Mouse (Mus musculus) testis, adult 2 months (tissue): ENCODE data around the gene Gm7945. TPM values are rescaled to one million over a fixed set of nuclear protein-coding genes. Genes with fewer than 3 reads are reported as not detected.
A peak's percentile ranks its signal among the peaks of the same experiment; 100 is the strongest.
"Not testable (repeated sequence)": the region's sequence is repeated elsewhere in the genome, so short reads cannot be mapped to it uniquely, and the experiment has no call there.

Experiments used
- H3K27ac ChIP-seq: fragments of 200-500 bp; 2 replicates; pipeline ENCODE4 v1.5.1; 2012; ENCODE audit warnings: low read depth, low read length; ENCODE audit not compliant: control insufficient read depth, insufficient read depth
- H3K27me3 ChIP-seq: fragments of 200-500 bp; 2 replicates; pipeline ENCODE4 v1.6.1; 2012; ENCODE audit warnings: mild to moderate bottlenecking, low read length, moderate library complexity; ENCODE audit not compliant: control insufficient read depth, insufficient read depth
- H3K36me3 ChIP-seq: fragments of 200-500 bp; 2 replicates; pipeline ENCODE4 v1.6.1; 2012; ENCODE audit warnings: mild to moderate bottlenecking, low read length; ENCODE audit not compliant: control insufficient read depth, insufficient read depth
- H3K4me1 ChIP-seq: fragments of 200-500 bp; 2 replicates; pipeline ENCODE4 v1.6.1; 2012; ENCODE audit warnings: low read length; ENCODE audit not compliant: control insufficient read depth, insufficient read depth
- H3K4me3 ChIP-seq: fragments of 200-500 bp; 2 replicates; pipeline ENCODE4 v1.5.1; 2012; ENCODE audit warnings: low read depth, mild to moderate bottlenecking, low read length, moderate library complexity, mixed read lengths; ENCODE audit not compliant: control insufficient read depth
- CTCF ChIP-seq: fragments of 200-500 bp; IDR thresholded peaks from 2 replicates; pipeline ENCODE4 v1.5.1; 2012; ENCODE audit warnings: low read depth, mild to moderate bottlenecking, inconsistent platforms, low read length, moderate library complexity; ENCODE audit not compliant: control insufficient read depth, insufficient read depth, insufficient replicate concordance
- polyA plus RNA-seq: library from polyadenylated mRNA; depleted of rRNA; stranded (reverse); fragments of >200 nt; gene quantifications from 2 replicates; pipeline ENCODE4 v1.2.3, GENCODE M21; 2012; rRNA removed

The Gm7945 gene
- 1.1 TPM in 2 replicates for polyA plus RNA-seq

DNA sequence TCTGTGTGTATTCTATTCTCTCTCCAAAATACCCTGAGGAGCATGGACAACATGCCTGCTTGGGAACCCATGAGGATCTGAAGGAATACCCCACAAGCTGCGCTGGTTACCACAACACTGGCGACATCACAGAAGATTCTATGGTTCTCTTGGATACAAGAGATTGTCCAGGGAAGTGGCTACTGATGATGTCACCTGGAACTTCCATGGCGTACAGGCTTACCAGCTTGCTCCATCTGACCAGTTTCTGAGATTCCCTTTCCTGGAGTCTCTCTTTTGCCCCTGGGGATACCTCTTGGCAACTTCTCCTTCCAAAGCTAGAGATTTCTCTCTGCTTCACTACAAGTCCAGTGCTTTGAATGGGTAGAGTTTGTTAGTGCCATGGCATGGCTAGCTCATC lies at the start of gene Gm7945:
Gene Gm7945, minus strand, starts transcription at position 101 of the 400 bp plus-strand sequence.
- not testable (repeated sequence) for H3K27ac ChIP-seq, H3K36me3 ChIP-seq, H3K4me1 ChIP-seq, H3K4me3 ChIP-seq, H3K27me3 ChIP-seq

- H3K4me3 ChIP-seq, result peak overlapping the region; percentile 27
- TF ChIP-seq CTCF, result peak; percentile 20; the same call in 1 of the 2 replicates
- not testable (repeated sequence) for H3K27ac ChIP-seq, H3K27me3 ChIP-seq, H3K4me1 ChIP-seq, H3K36me3 ChIP-seq
Measured at GRCm38 (mm10) chr14:41425393-41426075, 39.4 kb upstream of the Gm7945 start.

GRCm38 (mm10) chr14:41424694-41425093 lies 38.5 kb upstream of the Gm7945 start:
- H3K36me3 ChIP-seq, H3K4me3 ChIP-seq: not testable (repeated sequence)

DNA sequence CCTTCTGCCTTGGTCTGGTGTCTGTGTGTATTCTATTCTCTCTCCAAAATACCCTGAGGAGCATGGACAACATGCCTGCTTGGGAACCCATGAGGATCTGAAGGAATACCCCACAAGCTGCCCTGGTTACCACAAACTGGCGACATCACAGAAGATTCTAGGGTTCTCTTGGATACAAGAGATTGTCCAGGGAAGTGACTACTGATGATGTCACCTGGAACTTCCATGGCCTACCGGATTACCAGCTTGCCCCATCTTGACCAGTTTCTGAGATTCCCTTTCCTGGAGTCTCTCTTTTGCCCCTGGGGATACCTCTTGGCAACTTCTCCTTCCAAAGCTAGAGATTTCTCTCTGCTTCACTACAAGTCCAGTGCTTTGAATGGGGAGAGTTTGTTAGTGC lies 22.0 kb upstream of the Gm7945 start, which contains the start of gene Gm6482:
Gene Gm6482, minus strand, starts transcription at position 101 of the 400 bp plus-strand sequence.
- not testable (repeated sequence) for H3K36me3 ChIP-seq, H3K4me1 ChIP-seq, H3K27me3 ChIP-seq, H3K27ac ChIP-seq
- peak within 1 kb of the TSS; percentile 29 for H3K4me3 ChIP-seq

More at GRCm38 (mm10) chr14:41424694-41425093, 38.5 kb upstream of the Gm7945 start:
- not testable (repeated sequence) for H3K27me3 ChIP-seq, H3K4me1 ChIP-seq, H3K27ac ChIP-seq

GRCm38 (mm10) chr14:41348309-41348708 lies 37.9 kb downstream of the Gm7945 start, which contains the start of gene Gm5798:
TSS of gene Gm5798 (plus strand) at chr14:41348609.
- not testable (repeated sequence) for H3K36me3 ChIP-seq, H3K4me1 ChIP-seq, H3K27ac ChIP-seq, H3K27me3 ChIP-seq
- peak within 1 kb of the TSS; percentile 38 for H3K4me3 ChIP-seq

Other genes starting within 250 kb of the Gm7945 start
- gene Mbl1, start 234.9 kb downstream of the Gm7945 start, polyA plus RNA-seq, result 0.12 and 0.14 TPM in 2 replicates
- 0.15 and 0.20 TPM in 2 replicates for gene Sftpd, start 201.2 kb downstream of the Gm7945 start, polyA plus RNA-seq
- 0.85 and 1.3 TPM in 2 replicates for gene Gm2832, start 107.6 kb downstream of the Gm7945 start, polyA plus RNA-seq
- 0.79 and 1.2 TPM in 2 replicates for gene Gm5798, start 37.8 kb downstream of the Gm7945 start, polyA plus RNA-seq
- gene Gm6482, start 21.9 kb upstream of the Gm7945 start, polyA plus RNA-seq, result 0.17 and 0.79 TPM in 2 replicates
- gene Gm7954, start 67.1 kb upstream of the Gm7945 start, polyA plus RNA-seq, result 0.36 and 0.37 TPM in 2 replicates
- gene Gm3486, start 103.1 kb upstream of the Gm7945 start, polyA plus RNA-seq, result 7.5 and 9.8 TPM in 2 replicates
- 0.17 TPM in 2 replicates for gene Gm7970, start 169.2 kb upstream of the Gm7945 start, polyA plus RNA-seq
- gene 1700049E17Rik2, start 186.8 kb upstream of the Gm7945 start, polyA plus RNA-seq, result 1.1 and 1.7 TPM in 2 replicates
- gene Gm3072, start 238.2 kb upstream of the Gm7945 start, polyA plus RNA-seq, result 0.28 and 0.38 TPM in 2 replicates